Mouse (Mus musculus) midbrain, postnatal 0 days (tissue): Measurements from ENCODE around the gene Plekha3. TPM values are rescaled to one million over a fixed set of nuclear protein-coding genes. Genes with fewer than 3 reads are reported as not detected.

Source experiments
- ATAC-seq: fragments of 200-750 bp; cut with Nextera tagmentation; 2 replicates; pipeline ENCODE4 v1.8.0; 2017; ENCODE audit warnings: moderate number of reproducible peaks, mild to moderate bottlenecking, moderate TSS enrichment, moderate library complexity; ENCODE audit not compliant: low FRiP score
- DNase-seq: peaks from one replicate; pipeline ENCODE4 v3.0.0-alpha.2; 2015; ENCODE audit warnings: low spot score
- H3K27ac ChIP-seq: fragments of 300-500 bp; sonication (generic); 2 replicates; pipeline ENCODE4 v1.5.1; 2014; ENCODE audit warnings: low read depth, mild to moderate bottlenecking, low read length, mixed read lengths
- H3K27me3 ChIP-seq: fragments of 300-500 bp; sonication (generic); 2 replicates; pipeline ENCODE4 v1.6.1; 2014; ENCODE audit warnings: low read length, control low read depth, mixed read lengths; ENCODE audit not compliant: insufficient read depth
- H3K36me3 ChIP-seq: fragments of 300-500 bp; sonication (generic); 2 replicates; pipeline ENCODE4 v1.6.1; 2014; ENCODE audit warnings: low read length, control low read depth, mixed read lengths; ENCODE audit not compliant: insufficient read depth
- H3K4me1 ChIP-seq: fragments of 300-500 bp; sonication (generic); 2 replicates; pipeline ENCODE4 v1.6.1; 2014; ENCODE audit warnings: mild to moderate bottlenecking, control low read depth, antibody characterized with exemption, low read length, mixed read lengths; ENCODE audit not compliant: insufficient read depth
- H3K4me2 ChIP-seq: fragments of 300-500 bp; sonication (generic); 2 replicates; pipeline ENCODE4 v1.6.1; 2014; ENCODE audit warnings: low read depth, mild to moderate bottlenecking, low read length, mixed read lengths; ENCODE audit not compliant: poor library complexity, severe bottlenecking
- H3K4me3 ChIP-seq: fragments of 300-500 bp; sonication (generic); 2 replicates; pipeline ENCODE4 v1.5.1; 2014; ENCODE audit warnings: low read depth, mild to moderate bottlenecking, low read length, moderate library complexity
- H3K9ac ChIP-seq: fragments of 300-500 bp; sonication (generic); replicated peaks from 2 replicates; pipeline ENCODE4 v1.6.1; 2014; ENCODE audit warnings: mild to moderate bottlenecking, low read length, moderate library complexity, mixed read lengths; ENCODE audit not compliant: poor library complexity, severe bottlenecking
- H3K9me3 ChIP-seq: fragments of 300-500 bp; sonication (generic); 2 replicates; pipeline ENCODE4 v1.6.1; 2016; ENCODE audit warnings: low read length, control low read depth
- CTCF ChIP-seq: IDR thresholded peaks from 2 replicates; pipeline ENCODE4 v1.5.1; 2016; ENCODE audit warnings: antibody characterized with exemption, mild to moderate bottlenecking
- WGBS: fragments of 180-500 bp; shearing (Covaris S2); extraction: QIAGEN DNeasy Blood & Tissue Kit; methylation state at CpG from one replicate; pipeline ENCODE4 v1.1.7; 2014; 5-methylcytosine and 5-hydroxymethylcytosine counted together
- polyA plus RNA-seq: library from polyadenylated mRNA; unstranded; fragments of >200 nt; fragmentation: Nextera tagmentation; extraction: Ambion mirVana; gene quantifications from 2 replicates; pipeline ENCODE4 v1.2.1, GENCODE M21; 2015
- total RNA-seq: library from RNA; depleted of rRNA; stranded (reverse); fragments of >200 nt; gene quantifications from 2 replicates; pipeline ENCODE4 v1.2.3, GENCODE M21; 2014

The Plekha3 gene
- total and polyA plus RNA-seq, 2 experiments from 2014 or later = 6.9 to 19.9 TPM

DNA sequence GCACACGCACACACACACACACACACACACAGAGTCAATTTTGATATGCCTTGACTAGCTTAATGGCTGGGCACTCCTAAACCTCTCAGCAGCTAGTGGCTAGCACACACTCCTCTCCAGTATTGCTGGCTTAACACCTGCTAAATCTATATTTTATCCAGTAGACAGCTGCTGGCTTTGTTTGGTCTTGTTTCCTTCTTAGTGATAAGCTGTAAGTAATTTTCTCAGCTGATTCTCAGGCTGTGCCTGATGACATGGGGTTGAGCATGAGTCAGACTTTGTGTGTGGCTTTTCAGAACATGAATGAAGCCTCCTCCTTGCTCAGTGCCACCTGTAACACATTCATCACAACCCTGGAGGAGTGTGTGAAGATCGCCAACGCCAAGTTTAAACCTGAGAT lies 11.9 kb downstream of the Plekha3 start:
- no peak overlapping the region for H3K4me3 ChIP-seq
- no peaks in the 10 kb centered on the region for H3K9me3 ChIP-seq
- DNase-seq (no peak), ATAC-seq (no peak)
- H3K27me3 ChIP-seq = no peaks in the 10 kb centered on the region
- H3K4me1 ChIP-seq = no peaks in the 10 kb centered on the region
- H3K27ac ChIP-seq = no peak overlapping the region
- peaks cover 58% of the 10 kb centered on the region for H3K36me3 ChIP-seq
- no peak overlapping the region for H3K4me2 ChIP-seq
- no peak overlapping the region for H3K9ac ChIP-seq
- TF ChIP-seq CTCF = no peak
- 91% methylated on average over 3 of the region's 3 CpGs for WGBS

DNA sequence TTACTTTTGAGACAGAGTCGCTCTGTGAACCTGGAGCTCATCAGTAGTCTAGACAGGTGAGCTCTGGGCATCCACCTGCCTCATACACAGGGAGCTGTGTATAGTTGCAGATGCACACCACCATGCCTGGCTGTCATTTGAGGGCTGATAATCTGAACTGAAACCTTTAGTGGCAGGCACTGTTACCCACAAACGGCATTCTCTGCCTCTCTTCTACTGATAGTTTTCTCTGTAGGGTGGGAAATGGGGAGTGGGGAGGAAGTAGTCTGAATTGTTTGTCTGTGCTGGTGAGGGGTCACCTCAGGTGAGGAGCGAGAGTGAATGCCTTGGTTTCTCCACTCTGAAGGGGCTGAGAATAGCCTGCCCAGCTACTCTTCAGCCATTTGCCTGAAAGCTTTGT lies 12.5 kb downstream of the Plekha3 start:
- ATAC-seq = no peak
- no peak overlapping the region for H3K4me2 ChIP-seq
- no peak overlapping the region for H3K9ac ChIP-seq
- no peaks in the 10 kb centered on the region for H3K27me3 ChIP-seq
- no peaks in the 10 kb centered on the region for H3K4me1 ChIP-seq
- no peak for TF ChIP-seq CTCF
- no peak overlapping the region for H3K4me3 ChIP-seq
- 92% methylated on average over 3 of the region's 3 CpGs for WGBS
- no peak for DNase-seq
- peaks cover 58% of the 10 kb centered on the region for H3K36me3 ChIP-seq
- H3K9me3 ChIP-seq = no peaks in the 10 kb centered on the region
- no peak overlapping the region for H3K27ac ChIP-seq

- Histone ChIP-seq H3K4me3 (no peak overlapping the region), H3K9ac (no peak overlapping the region), H3K36me3 (peaks cover 57% of the 10 kb centered on the region), H3K27ac (no peak overlapping the region), H3K4me1 (no peaks in the 10 kb centered on the region), H3K4me2 (no peak overlapping the region), H3K27me3 (no peaks in the 10 kb centered on the region), H3K9me3 (no peaks in the 10 kb centered on the region)
- ATAC-seq (no peak), DNase-seq (no peak)
- 83% methylated on average over 7 of the region's 7 CpGs for whole genome bisulfite sequencing
- TF ChIP-seq CTCF = no peak
Measured at GRCm38 (mm10) chr2:76688162-76688561, 13.1 kb downstream of the Plekha3 start.

DNA sequence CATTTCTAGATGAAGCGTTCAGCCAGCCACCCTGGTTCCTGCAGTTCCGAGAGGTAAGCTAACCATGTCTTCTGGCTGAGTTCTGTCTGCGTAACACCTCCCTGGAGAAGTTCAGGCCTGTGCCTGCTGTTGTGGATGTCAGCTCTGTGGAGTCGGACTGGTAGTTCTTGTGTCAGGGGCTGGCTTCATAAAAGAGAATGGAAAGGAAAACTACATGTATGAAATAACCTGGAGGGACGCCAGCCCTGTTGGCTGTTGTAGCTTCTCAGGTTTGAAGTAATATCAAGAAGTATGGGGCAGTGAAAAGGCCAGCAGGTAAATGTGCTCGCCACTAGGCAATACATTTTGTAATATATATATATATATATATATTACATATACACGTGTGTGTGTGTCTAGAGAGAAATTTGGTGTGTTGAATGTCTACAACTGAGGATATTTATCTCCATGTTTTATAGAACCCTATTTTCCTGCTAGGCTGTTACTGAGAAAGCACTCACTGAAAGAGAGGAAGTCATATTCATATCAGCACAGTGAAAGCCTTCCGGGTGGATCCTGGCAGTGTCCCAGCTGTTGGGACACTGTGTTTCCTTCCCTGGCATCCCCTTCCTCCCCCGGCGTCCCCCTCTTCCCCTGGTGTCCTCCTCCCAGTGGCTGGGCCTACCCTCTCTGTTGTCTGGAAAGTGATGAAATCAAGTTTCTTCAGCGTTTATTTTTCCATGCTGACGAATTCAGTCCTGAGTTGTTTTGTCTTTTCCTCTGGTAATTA lies 15.5 kb downstream of the Plekha3 start:
- no peak for DNase-seq
- peaks cover 66% of the 10 kb centered on the region for H3K36me3 ChIP-seq
- no peak overlapping the region for H3K9ac ChIP-seq
- no peaks in the 10 kb centered on the region for H3K27me3 ChIP-seq
- no peak for TF ChIP-seq CTCF
- no peak overlapping the region for H3K27ac ChIP-seq
- ATAC-seq = no peak
- 94% methylated on average over 12 of the region's 12 CpGs for WGBS
- H3K4me1 ChIP-seq = no peaks in the 10 kb centered on the region
- H3K4me3 ChIP-seq = no peak overlapping the region
- H3K9me3 ChIP-seq = no peaks in the 10 kb centered on the region
- H3K4me2 ChIP-seq = no peak overlapping the region

DNA sequence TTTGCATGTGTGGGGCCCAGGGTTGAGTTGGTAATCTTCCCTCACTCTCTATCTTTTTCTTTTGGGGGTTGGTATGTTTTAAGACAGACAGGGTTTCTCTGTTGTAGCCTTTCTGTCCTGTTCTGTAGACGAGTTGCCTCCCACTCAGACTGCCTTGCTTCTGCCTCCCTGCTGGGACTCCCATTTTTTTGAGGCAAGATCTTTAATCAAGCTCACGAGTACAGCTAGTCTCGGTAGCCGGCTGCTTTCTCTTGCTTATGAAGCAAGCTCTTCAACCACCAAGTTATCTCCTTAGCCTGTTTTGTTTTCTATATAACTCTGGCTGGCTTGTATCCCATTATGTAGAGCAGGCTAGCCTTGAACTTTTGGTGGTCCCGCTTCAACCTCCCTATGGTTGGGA lies 18.7 kb downstream of the Plekha3 start:
- ATAC-seq = no peak
- Histone ChIP-seq H3K4me3 (no peak overlapping the region), H3K4me2 (no peak overlapping the region), H3K36me3 (peaks cover 39% of the 10 kb centered on the region), H3K27ac (no peak overlapping the region), H3K4me1 (no peaks in the 10 kb centered on the region), H3K27me3 (no peaks in the 10 kb centered on the region), H3K9me3 (no peaks in the 10 kb centered on the region), H3K9ac (no peak overlapping the region)
- no peak for TF ChIP-seq CTCF
- no peak for DNase-seq
- 87% methylated on average over 5 of the region's 5 CpGs for WGBS

DNA sequence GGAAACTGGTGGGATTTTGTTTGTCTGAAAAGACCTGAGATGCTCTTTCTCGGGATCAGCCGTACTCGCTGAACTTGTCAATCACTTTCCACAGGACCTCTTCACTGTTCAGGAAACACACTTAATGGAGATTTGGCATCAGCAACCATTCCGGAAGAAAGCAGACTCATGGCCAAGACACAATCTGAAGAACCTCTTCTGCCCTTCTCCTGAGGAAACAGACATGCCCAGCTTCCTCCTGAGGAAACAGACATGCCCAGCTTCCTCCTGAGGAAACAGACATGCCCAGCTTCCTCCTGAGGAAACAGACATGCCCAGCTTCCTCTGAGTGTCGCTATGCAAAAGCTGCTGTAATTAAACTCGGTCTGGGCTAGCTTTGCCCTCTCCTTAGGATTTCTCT lies 20.2 kb downstream of the Plekha3 start:
- no peak for TF ChIP-seq CTCF
- Histone ChIP-seq H3K4me2 (no peak overlapping the region), H3K27me3 (no peaks in the 10 kb centered on the region), H3K4me3 (no peak overlapping the region), H3K4me1 (no peaks in the 10 kb centered on the region), H3K36me3 (peaks cover 35% of the 10 kb centered on the region), H3K9me3 (no peaks in the 10 kb centered on the region), H3K9ac (no peak overlapping the region), H3K27ac (no peak overlapping the region)
- ATAC-seq (no peak), DNase-seq (no peak)
- WGBS = 85% methylated on average over 6 of the region's 6 CpGs
